Mouse (Mus musculus) liver, embryonic 16.5 days (tissue): Measurements from ENCODE around the gene Otop2. TPM values are rescaled to one million over a fixed set of nuclear protein-coding genes. Genes with fewer than 3 reads are reported as not detected.

Source experiments
- ATAC-seq: fragments of 200-750 bp; cut with Nextera tagmentation; 2 replicates; pipeline ENCODE4 v1.8.0; 2017; ENCODE audit warnings: low read depth, mild to moderate bottlenecking, moderate number of reproducible peaks, moderate library complexity
- H3K27ac ChIP-seq: fragments of 300-500 bp; sonication (generic); 2 replicates; pipeline ENCODE4 v1.5.1; 2014; ENCODE audit warnings: mild to moderate bottlenecking, low read length
- H3K27me3 ChIP-seq: fragments of 300-500 bp; sonication (generic); 2 replicates; pipeline ENCODE4 v1.6.1; 2014; ENCODE audit warnings: low read depth, low read length, mixed read lengths; ENCODE audit not compliant: control insufficient read depth, insufficient read depth
- H3K36me3 ChIP-seq: fragments of 300-500 bp; sonication (generic); 2 replicates; pipeline ENCODE4 v1.6.1; 2014; ENCODE audit warnings: mild to moderate bottlenecking; ENCODE audit not compliant: control insufficient read depth, insufficient read depth
- H3K4me1 ChIP-seq: fragments of 300-500 bp; sonication (generic); 2 replicates; pipeline ENCODE4 v1.6.1; 2014; ENCODE audit warnings: low read depth, low read length, mixed read lengths; ENCODE audit not compliant: control insufficient read depth
- H3K4me2 ChIP-seq: fragments of 300-500 bp; sonication (generic); 2 replicates; pipeline ENCODE4 v1.6.1; 2014; ENCODE audit warnings: low read depth, low read length, mixed read lengths
- H3K4me3 ChIP-seq: fragments of 300-500 bp; sonication (generic); 2 replicates; pipeline ENCODE4 v1.5.1; 2014; ENCODE audit warnings: low read depth, mild to moderate bottlenecking, low read length
- H3K9ac ChIP-seq: fragments of 300-500 bp; sonication (generic); 2 replicates; pipeline ENCODE4 v1.6.1; 2014; ENCODE audit warnings: low read depth, low read length
- H3K9me3 ChIP-seq: fragments of 300-500 bp; sonication (generic); replicated peaks from 2 replicates; pipeline ENCODE4 v1.6.1; 2016; ENCODE audit warnings: low read length; ENCODE audit not compliant: control insufficient read depth
- WGBS: fragments of 180-500 bp; shearing (Covaris S2); extraction: QIAGEN DNeasy Blood & Tissue Kit; methylation state at CpG from one replicate; pipeline ENCODE4 v1.1.7; 2014; ENCODE audit not compliant: insufficient replicate concordance; 5-methylcytosine and 5-hydroxymethylcytosine counted together
- polyA plus RNA-seq: library from polyadenylated mRNA; unstranded; fragments of >200 nt; fragmentation: Nextera tagmentation; extraction: Ambion mirVana; gene quantifications from 2 replicates; pipeline ENCODE4 v1.2.1, GENCODE M21; 2015

The Otop2 gene
- polyA plus RNA-seq, 1 experiment from 2014 or later = not detected

DNA sequence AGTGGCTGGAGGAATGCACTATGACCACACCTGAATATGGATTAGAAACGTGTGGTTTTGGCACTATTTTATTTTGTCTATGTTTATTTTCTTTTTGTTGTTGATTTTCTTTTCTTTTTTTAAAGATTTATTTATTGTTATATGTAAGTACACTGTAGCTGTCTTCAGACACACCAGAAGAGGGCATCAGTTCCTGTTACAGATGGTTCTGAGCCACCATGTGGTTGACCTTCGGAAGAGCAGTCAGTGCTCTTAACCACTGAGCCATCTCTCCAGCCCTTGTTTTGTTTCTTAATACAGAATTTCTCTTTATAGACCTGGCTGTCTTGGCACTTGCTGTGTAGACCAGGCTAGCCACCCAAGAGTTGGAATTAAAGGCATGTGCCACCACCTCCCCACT is 65.8 kb downstream of the Otop2 start:
- Histone ChIP-seq H3K4me1 (peaks cover 3% of the 10 kb centered on the region), H3K9ac (no peak overlapping the region), H3K9me3 (no peaks in the 10 kb centered on the region), H3K27me3 (peaks cover 33% of the 10 kb centered on the region), H3K36me3 (no peaks in the 10 kb centered on the region), H3K27ac (no peak overlapping the region), H3K4me2 (no peak overlapping the region), H3K4me3 (no peak overlapping the region)
- 28% methylated on average over 2 of the region's 2 CpGs for WGBS
- ATAC-seq = no peak

DNA sequence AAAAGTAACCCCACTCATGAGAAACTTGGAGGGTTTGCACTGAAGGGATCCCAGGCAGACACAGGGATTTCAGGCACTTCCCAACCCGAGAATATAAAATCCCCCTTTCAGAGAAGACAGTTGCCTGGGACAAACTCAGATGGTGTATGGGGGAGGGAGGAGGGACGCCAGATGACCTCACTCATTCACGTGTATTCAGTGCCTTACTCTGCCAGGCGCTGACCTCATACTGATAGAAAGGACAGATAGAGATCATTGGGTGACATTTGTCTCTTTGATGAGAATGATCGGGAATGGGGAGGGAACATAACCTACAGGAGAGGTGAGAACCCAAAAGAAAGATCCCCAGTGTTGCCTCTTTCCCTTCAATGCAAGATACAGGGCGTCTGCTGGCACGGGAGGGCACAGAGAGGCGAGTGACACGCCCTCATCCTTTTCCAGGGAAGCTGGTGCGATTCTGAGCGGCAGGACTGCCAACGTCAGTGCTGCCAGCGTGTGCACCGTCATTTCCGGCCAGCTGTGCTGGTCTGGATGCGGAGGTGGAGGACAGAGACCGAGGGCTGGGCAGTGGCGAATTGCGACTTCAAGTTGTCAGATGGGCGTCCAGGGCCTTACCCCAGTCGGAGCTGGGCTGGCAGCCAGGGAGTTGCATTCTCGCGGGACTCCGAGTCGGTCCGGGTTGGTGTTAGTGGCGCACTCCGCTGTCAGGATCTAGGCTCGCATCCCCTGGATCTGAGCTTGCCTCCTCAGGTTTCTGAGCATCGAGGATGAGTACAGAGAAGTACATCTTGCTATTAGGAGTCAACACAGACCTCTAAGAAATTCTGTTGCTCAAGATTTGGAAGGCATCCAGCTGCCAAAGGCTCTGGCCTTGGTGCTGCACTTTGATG is 67.1 kb downstream of the Otop2 start:
- H3K4me3 ChIP-seq = peak overlapping the region; percentile 1; the same call in 1 of the 2 replicates
- peaks cover 29% of the 10 kb centered on the region for H3K27me3 ChIP-seq
- no peak overlapping the region for H3K9ac ChIP-seq
- H3K9me3 ChIP-seq = no peaks in the 10 kb centered on the region; the same call in 1 of the 2 replicates
- ATAC-seq = no peak
- WGBS = 3% methylated on average over 30 of the region's 30 CpGs
- peaks cover 3% of the 10 kb centered on the region for H3K4me1 ChIP-seq
- peak overlapping the region; percentile 26 for H3K4me2 ChIP-seq
- no peak overlapping the region for H3K27ac ChIP-seq
- no peaks in the 10 kb centered on the region for H3K36me3 ChIP-seq

DNA sequence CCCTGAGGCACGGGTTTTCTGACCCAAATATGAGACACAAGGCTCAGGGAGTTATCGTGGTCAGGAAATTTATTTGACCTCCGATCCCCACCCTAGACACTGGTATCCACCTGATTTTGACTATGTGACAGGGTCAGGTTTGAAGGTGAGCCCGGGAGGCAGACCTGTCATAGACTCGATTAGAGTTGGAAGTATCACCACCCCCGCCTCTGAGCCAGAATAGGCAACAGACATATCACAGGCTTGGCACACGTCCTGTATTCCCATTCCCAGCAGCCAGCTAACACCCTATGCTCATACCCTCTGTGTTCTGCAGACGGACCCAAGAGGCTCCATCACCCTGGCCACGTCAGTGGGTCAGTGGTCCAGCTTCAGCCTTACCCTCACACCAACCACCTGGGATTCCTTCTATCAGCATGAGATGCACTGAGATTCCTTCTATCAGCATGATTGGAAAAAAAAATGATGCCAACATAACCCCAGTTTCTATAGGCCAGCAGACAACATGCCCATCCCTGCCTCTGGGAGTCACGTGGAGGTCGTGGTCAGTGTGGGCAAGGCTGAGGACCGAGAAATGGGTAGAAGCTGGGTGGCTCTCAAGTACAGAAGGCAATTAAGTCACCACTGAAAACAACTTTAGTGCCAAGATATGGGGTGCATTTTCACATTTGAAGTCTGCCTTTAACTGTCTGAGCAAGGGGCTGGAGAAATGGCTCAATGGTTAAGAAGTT is 67.9 kb downstream of the Otop2 start:
- peaks cover 29% of the 10 kb centered on the region for H3K27me3 ChIP-seq
- WGBS = 41% methylated on average over 12 of the region's 12 CpGs
- no peak overlapping the region for H3K4me2 ChIP-seq

DNA sequence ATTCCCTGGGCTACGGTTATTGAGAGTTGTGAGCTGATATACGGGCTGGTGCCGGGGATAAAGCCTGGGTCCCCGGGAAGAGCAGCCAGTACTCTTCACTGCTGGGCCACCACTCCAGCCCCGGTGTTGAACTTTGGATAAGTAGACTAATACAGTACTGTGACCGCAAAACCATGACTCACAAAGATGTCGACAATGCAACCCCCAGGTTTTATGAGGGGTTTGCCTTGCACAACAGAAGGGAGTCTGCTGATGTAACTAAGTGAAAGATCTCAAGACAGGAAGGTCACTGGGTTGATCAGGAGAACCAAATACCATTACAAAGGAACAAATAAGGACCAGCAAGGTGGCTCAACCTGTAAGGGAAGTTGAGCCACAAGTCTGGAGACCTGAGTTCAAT is 69.8 kb downstream of the Otop2 start:
- H3K27me3 ChIP-seq = peaks cover 41% of the 10 kb centered on the region
- H3K4me1 ChIP-seq = peaks cover 3% of the 10 kb centered on the region
- H3K9ac ChIP-seq = no peak overlapping the region
- H3K27ac ChIP-seq = no peak overlapping the region
- no peak overlapping the region for H3K4me2 ChIP-seq
- ATAC-seq = no peak
- no peaks in the 10 kb centered on the region; the same call in 1 of the 2 replicates for H3K9me3 ChIP-seq
- 49% methylated on average over 7 of the region's 7 CpGs for WGBS
- no peaks in the 10 kb centered on the region for H3K36me3 ChIP-seq
- no peak overlapping the region for H3K4me3 ChIP-seq

More for the DNA sequence above, 67.9 kb downstream of the Otop2 start:
- Histone ChIP-seq H3K4me3 (no peak overlapping the region), H3K36me3 (no peaks in the 10 kb centered on the region), H3K9me3 (no peaks in the 10 kb centered on the region; the same call in 1 of the 2 replicates), H3K9ac (no peak overlapping the region), H3K4me1 (peaks cover 3% of the 10 kb centered on the region), H3K27ac (no peak overlapping the region)
- no peak for ATAC-seq

DNA sequence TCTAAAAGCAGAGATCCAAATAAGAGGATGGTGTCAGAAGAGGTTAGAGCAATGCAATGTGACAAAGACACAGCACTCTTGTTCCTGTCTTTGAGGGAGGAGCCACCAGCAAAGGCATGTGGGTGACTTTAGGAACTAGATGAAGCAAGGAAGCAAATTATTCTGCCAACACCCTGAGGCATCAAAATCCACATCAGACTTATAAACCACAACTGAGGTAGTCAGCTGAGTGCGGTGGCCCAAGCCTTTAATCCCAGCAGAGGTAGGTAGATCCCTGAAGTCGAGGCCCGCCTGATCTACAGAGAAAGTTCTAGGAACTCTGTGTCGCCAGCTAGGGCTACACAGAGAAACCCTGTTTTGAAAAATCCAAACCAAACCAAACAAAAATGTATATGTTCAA is 70.3 kb downstream of the Otop2 start:
- Histone ChIP-seq H3K27ac (no peak overlapping the region), H3K4me3 (no peak overlapping the region), H3K9me3 (no peaks in the 10 kb centered on the region; the same call in 1 of the 2 replicates), H3K9ac (no peak overlapping the region), H3K4me1 (peaks cover 4% of the 10 kb centered on the region), H3K36me3 (no peaks in the 10 kb centered on the region), H3K4me2 (no peak overlapping the region), H3K27me3 (peaks cover 45% of the 10 kb centered on the region)
- WGBS = 61% methylated on average over 4 of the region's 4 CpGs
- no peak for ATAC-seq

DNA sequence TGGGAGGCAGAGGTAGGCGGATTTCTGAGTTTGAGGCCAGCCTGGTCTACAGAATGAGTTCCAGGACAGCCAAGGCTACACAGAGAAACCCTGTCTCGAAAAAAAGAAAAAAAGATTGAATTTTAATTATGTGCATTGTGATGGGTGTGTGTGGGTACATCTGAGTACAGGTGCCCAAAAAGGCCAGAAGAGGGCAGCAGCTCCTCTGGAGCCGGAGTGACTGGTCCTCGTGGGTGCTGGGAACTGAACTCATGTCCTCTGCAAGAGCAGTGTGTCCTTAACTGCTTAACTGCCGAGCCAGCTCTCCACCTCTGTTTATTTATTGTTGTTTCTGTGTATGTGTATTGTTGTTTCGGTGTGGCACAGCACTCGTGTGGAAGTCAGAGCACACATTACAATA is 70.9 kb downstream of the Otop2 start:
- Histone ChIP-seq H3K27ac (no peak overlapping the region), H3K27me3 (peaks cover 51% of the 10 kb centered on the region), H3K36me3 (no peaks in the 10 kb centered on the region), H3K4me2 (no peak overlapping the region), H3K4me3 (no peak overlapping the region), H3K9me3 (no peaks in the 10 kb centered on the region; the same call in 1 of the 2 replicates), H3K4me1 (peaks cover 5% of the 10 kb centered on the region), H3K9ac (no peak overlapping the region)
- no peak for ATAC-seq
- WGBS = 52% methylated on average over 7 of the region's 7 CpGs

DNA sequence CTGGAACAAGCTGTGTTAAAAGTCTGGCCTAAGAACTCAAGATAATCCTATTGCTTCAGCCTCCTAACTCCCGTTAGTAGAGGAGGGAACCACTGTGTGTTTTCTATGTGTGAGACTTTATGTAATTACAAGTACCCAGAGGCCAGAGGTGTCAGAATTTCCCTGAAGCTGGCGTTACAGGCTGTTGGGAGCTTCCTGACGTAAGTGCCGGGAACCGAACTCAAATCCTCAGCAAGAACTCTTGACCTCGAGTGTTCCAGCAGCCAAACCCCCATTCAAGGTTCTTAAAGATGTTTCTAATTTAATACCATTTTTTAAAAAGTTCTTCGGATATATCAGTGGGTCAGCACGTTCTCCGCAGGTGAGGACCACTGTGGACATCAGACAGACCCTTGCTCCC is 74.3 kb downstream of the Otop2 start:
- Histone ChIP-seq H3K4me1 (peaks cover 2% of the 10 kb centered on the region), H3K27me3 (peaks cover 49% of the 10 kb centered on the region), H3K4me2 (no peak overlapping the region), H3K9me3 (no peaks in the 10 kb centered on the region; the same call in 1 of the 2 replicates), H3K9ac (no peak overlapping the region), H3K4me3 (no peak overlapping the region; the same call in 1 of the 2 replicates), H3K36me3 (no peaks in the 10 kb centered on the region), H3K27ac (no peak overlapping the region)
- 37% methylated on average over 9 of the region's 9 CpGs for WGBS
- ATAC-seq = no peak
